Mouse (Mus musculus) urinary bladder, postnatal 25 days (tissue): ENCODE measurements around the gene A530084C06Rik.

Experiments
- DNase-seq: peaks from one replicate; pipeline ENCODE4 v3.0.0; 2022; ENCODE audit warnings: low spot score

The A530084C06Rik gene

DNA sequence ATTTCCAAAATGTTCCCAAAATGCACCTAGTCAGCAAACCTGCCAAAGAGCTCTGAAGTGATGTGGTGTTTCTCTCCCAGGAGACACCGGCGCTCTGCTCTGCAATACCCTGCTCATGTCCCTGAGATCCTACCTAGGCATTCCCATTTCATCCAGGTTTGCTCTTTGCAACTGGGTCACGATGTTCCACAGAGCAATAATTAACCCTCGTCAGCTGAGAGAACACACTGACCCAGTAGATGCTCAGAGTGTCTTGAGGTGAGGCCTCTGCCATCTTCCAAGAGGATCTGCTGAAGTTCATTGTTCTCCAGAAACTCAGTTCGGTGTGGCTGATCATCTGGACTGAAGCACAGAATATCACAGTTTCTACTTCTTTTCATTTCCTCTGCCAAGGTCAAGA lies 16.1 kb downstream of the A530084C06Rik start:
- DNase-seq, result no peak

DNA sequence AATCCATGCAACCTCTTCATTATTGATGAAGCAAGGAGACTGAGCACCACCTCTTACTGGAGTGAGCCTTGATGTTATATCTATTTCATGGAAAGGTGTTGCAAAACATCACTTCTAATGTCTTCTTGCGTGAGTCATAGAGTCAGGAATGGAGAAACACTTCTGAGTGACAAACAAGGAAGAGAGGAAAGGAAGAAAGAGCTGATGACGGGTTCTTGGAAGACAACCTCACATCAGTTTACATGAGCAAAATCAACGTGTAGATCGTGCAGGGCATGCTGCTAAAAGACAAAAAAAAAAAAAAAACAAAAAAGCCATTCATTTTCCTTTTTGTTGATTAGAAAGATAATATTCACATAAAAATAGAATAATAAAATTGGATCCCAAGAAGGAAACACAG lies 24.4 kb downstream of the A530084C06Rik start:
- DNase-seq, result no peak

DNA sequence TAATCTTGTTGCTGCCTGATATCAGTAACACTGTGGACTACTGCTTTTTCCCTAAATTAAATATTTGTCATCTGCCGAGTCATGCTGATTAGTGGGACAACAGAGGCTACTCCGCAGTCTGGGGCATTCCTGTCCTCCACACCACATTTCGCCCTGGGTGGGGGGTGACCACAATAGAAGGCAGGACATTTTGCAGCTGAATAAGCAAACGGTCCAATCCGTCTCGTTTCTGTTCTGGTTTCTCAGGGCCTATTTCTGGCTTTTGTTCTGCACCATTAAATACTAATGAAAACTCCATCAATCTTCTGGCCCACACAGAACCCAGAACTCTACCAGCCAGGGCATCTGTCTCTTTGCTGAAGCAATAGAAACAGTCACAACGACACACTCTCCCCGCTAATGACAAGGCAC lies 27.5 kb downstream of the A530084C06Rik start:
- DNase-seq, result no peak

DNA sequence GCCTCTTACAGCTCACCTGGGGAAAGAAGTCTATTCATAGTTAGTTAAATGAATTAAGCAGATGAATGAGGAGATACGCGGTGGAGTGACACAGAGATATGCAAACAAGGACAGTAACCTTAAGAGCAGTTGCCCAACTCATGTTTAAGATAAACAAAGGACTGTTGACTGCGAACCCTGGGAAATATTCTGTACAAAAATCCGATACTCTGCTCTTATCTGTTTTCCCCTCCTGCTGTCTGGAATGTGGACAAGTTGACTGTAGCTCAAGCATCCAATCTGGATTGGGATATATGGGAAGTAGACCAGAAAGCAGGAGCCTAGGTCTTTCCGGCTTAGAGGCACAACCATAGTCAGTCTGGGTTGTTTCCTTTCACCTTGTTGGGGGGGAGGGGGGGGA lies 27.9 kb downstream of the A530084C06Rik start:
- DNase-seq, result no peak

DNA sequence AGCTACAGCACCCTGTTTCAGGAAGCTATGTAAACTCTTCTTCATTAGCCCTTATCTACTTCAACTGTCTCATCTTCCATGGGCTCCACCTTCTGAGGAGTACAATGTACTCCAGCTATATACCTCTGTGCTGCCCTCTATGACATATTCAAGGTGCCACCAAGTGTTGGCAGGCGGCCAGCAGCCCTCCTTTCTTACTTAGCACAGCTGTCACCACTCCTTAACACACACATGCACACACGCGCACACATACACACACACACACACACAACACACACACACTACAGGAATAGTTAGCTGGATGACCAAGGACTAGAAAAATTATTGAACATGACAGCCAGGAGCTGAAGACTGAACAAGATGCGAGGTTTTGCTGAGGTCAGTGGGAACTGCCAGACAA lies 34.2 kb downstream of the A530084C06Rik start:
- DNase-seq, result no peak

DNA sequence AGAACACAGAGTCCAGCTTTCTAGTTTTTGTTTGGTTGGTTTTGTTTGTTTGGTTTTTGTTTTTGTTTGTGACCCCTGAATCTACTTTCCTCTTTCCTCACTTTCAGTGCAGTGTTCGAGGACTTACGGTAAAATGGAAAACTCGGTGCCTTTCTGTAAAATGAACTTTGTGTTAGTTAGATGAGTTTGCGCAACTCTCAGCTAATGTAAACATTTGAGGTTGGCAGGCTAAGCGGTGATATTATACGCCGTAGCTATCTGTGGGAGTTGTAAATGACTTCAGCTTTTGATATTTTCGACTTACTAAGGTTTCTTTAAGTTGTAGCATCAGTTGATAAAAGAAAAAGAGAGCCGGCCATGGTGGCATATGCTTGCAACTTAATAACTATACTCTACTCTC lies 40.2 kb downstream of the A530084C06Rik start:
- DNase-seq, result no peak

DNA sequence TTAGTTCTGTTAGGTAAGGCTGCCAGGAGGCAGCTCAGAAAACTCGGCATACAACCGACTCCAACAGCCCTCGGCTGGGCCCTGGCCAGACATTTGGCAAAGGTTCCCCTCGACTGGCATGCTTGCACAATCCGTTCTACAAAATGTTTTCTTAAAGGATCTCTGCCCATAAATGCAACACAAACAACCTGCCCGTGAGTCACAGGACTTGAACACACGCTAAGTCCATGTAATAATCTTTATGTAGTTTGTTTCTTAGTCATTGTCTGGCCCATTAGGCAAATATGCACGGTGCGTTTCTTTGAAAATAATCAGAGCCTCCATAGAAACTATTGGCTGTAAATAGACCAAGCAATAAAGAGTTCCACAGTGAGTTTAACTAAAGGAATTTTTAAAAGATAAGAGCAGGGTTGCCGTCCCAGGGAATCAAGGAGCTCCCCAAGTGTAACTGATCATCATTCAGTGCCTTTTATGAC lies 40.7 kb downstream of the A530084C06Rik start:
- peak; percentile 49 for DNase-seq

DNA sequence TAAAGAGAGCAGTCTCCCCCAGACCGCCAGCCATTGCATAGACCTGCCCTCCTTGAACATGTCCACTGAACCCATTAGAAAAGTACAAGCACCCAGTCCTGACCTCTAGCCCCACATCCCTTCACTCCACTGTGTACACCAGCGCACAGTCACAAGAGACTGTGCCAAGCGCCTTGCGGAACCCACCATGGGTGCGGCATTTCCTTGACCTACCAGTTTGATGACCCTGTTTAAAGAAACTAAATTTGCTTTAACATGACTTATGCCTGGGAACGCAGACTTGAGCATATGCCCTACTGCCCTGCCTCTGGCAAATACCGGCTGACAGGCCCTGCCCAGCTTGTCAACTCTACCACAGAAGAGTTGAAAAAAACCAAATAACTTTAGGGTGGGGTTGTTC lies 43.9 kb downstream of the A530084C06Rik start:
- no peak for DNase-seq

DNA sequence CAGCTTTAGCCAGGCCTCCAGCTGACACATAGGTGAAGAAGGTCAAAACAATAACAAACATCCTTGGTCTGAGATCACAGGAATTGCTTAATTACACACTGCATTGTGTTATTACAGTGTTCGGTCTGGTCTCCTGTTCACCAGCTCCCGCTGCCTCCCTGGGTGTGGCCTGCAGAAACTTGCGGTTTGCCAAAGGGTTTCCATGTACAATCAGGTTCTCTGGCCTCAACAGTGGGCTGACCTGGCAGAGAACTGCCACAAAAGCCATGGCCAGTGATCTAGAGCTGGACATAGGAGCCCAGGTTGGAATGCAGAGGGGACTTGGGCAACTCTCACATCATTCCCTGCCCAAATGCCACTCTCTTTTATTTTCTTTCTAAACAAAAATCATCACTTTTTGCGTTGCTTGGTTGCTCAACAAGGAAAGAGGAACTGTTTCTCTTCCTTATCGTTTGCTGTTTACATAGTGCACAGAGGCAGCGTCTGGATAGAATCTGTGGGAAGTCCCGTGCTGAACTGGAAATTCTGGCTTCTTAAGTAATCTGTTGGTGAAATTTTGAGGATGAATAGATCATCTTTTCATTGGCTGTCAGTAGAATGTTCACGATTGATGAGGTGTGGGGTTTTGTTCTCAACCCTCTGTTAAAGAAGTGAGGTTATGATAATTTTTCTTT lies 52.5 kb downstream of the A530084C06Rik start:
- DNase-seq, result no peak
